Mouse (Mus musculus) myocyte (in vitro differentiated cells): ENCODE measurements around the gene Lsm4. TPM values are rescaled to one million over a fixed set of nuclear protein-coding genes. Genes with fewer than 3 reads are reported as not detected.

Source experiments
- H3K27me3 ChIP-seq: one replicate; pipeline ENCODE4 v1.6.1; 2011; ENCODE audit not compliant: control insufficient read depth, insufficient read depth, insufficient read length
- H3K36me3 ChIP-seq: one replicate; pipeline ENCODE4 v1.6.1; 2011; ENCODE audit not compliant: control insufficient read depth, insufficient read depth
- H3K4me2 ChIP-seq: one replicate; pipeline ENCODE4 v1.6.1; 2011; ENCODE audit warnings: low read depth, control low read depth
- H3K4me3 ChIP-seq: one replicate; pipeline ENCODE4 v1.5.1; 2011; ENCODE audit warnings: mild to moderate bottlenecking, control low read depth, moderate library complexity
- H3K79me2 ChIP-seq: one replicate; pipeline ENCODE4 v1.6.1; 2011; ENCODE audit not compliant: control insufficient read depth, insufficient read depth
- H3ac ChIP-seq: one replicate; pipeline ENCODE4 v1.6.1; 2011; ENCODE audit not compliant: control insufficient read depth, insufficient read length
- CEBPB ChIP-seq: IDR thresholded peaks from 2 replicates; pipeline ENCODE4 v1.6.1; 2011; ENCODE audit warnings: mild to moderate bottlenecking, moderate library complexity; ENCODE audit not compliant: poor library complexity, insufficient read depth, severe bottlenecking
- E2F4 ChIP-seq: IDR thresholded peaks from one replicate; pipeline ENCODE4 v1.6.1; 2011; ENCODE audit warnings: mild to moderate bottlenecking, control low read depth, moderate library complexity; ENCODE audit not compliant: insufficient read depth
- MAX ChIP-seq: IDR thresholded peaks from one replicate; pipeline ENCODE4 v1.6.1; 2011; ENCODE audit warnings: low read depth, mild to moderate bottlenecking, control low read depth
- MYOD1 ChIP-seq, 3 experiments: IDR thresholded peaks; one replicate each; pipeline ENCODE4 v1.6.1; 2011; ENCODE audit warnings: control low read depth in 2 of 3, low read depth in 2 of 3, mild to moderate bottlenecking in 2 of 3, moderate library complexity in 1 of 3; ENCODE audit not compliant: insufficient read length in 2 of 3, control insufficient read depth in 1 of 3
- MYOG ChIP-seq, 3 experiments: IDR thresholded peaks; one replicate each; pipeline ENCODE4 v1.6.1; 2011; ENCODE audit warnings: control low read depth in 2 of 3, low read depth in 2 of 3, mild to moderate bottlenecking in 2 of 3; ENCODE audit not compliant: insufficient read length in 2 of 3, control insufficient read depth in 1 of 3, insufficient read depth in 1 of 3
- POLR2A ChIP-seq: IDR thresholded peaks from one replicate; pipeline ENCODE4 v1.6.1; 2011; ENCODE audit warnings: low read depth, mild to moderate bottlenecking, control low read depth, moderate library complexity; ENCODE audit not compliant: insufficient read length
- POLR2AphosphoS2 ChIP-seq: IDR thresholded peaks from one replicate; pipeline ENCODE4 v1.6.1; 2011; ENCODE audit warnings: low read depth, control low read depth; ENCODE audit not compliant: insufficient read length
- REST ChIP-seq: IDR thresholded peaks from one replicate; pipeline ENCODE4 v1.6.1; 2011; ENCODE audit warnings: mild to moderate bottlenecking, control low read depth, moderate library complexity; ENCODE audit not compliant: insufficient read depth, insufficient read length
- SRF ChIP-seq: IDR thresholded peaks from one replicate; pipeline ENCODE4 v1.6.1; 2011; ENCODE audit warnings: low read depth; ENCODE audit not compliant: control insufficient read depth, insufficient read length
- TCF12 ChIP-seq: IDR thresholded peaks from one replicate; pipeline ENCODE4 v1.6.1; 2011; ENCODE audit warnings: mild to moderate bottlenecking, control low read depth; ENCODE audit not compliant: poor library complexity, insufficient read depth, severe bottlenecking
- TCF3 ChIP-seq: IDR thresholded peaks from one replicate; pipeline ENCODE4 v1.6.1; 2011; ENCODE audit warnings: low read depth, control low read depth; ENCODE audit not compliant: insufficient read length
- USF1 ChIP-seq: IDR thresholded peaks from one replicate; pipeline ENCODE4 v1.6.1; 2011; ENCODE audit warnings: low read depth, mild to moderate bottlenecking, control low read depth, moderate library complexity
- polyA plus RNA-seq: library from polyadenylated mRNA; unstranded; fragments of >200 nt; fragmentation: generic; extraction: Trizol; gene quantifications from one replicate; pipeline ENCODE4 v1.2.1, GENCODE M21; 2012; ENCODE audit warnings: missing spikeins

Lsm4 gene
- polyA plus RNA-seq, 1 experiment: 178 TPM

DNA sequence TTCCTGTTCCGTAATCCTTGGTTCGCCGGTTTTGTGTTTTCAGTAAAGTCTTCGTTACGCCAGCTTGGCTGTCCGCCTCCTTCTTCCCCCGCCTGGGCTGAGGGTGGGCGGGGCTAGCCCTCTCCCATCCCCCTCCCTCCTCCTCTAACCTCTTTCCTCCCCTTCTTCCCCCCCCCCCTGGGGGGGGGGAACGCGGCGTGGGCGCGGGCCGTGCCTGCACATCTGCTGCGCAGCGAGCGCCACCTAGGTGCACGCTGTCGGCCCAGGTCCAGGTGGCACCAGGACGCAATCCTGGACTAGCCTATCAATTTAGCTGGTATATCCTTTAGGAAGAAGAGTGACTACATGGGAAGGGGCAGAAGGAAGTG lies 27.5 kb downstream of the Lsm4 start:
- H3ac ChIP-seq: peak overlapping the region; percentile 68
- TF ChIP-seq SRF: no peak
- TF ChIP-seq TCF3: peak; percentile 50
- TF ChIP-seq MYOD1 (IDR thresholded peaks at IDR 0.05; ENCODE audit: control insufficient read depth in 1 of 3, insufficient read length in 2 of 3, low read depth in 2 of 3): peak in 2 of 3 experiments; percentile 68 to 83
- TF ChIP-seq E2F4: no peak
- TF ChIP-seq REST: no peak
- TF ChIP-seq POLR2A: peak; percentile 68
- TF ChIP-seq MAX: no peak
- TF ChIP-seq CEBPB: no peak
- TF ChIP-seq MYOG (IDR thresholded peaks at IDR 0.05; ENCODE audit: control insufficient read depth in 1 of 3, insufficient read depth in 1 of 3, insufficient read length in 2 of 3, low read depth in 2 of 3): peak in 2 of 3 experiments; percentile 79 to 83
- peak; percentile 84 for TF ChIP-seq POLR2AphosphoS2
- TF ChIP-seq USF1: no peak
- H3K4me3 ChIP-seq: peak overlapping the region; percentile 94
- peaks cover 20% of the 10 kb centered on the region for H3K79me2 ChIP-seq
- H3K27me3 ChIP-seq: no peaks in the 10 kb centered on the region
- no peaks in the 10 kb centered on the region for H3K36me3 ChIP-seq
- H3K4me2 ChIP-seq: peak overlapping the region; percentile 89

GRCm38 (mm10) chr8:70701048-70701981 lies 28.3 kb downstream of the Lsm4 start:
- Histone ChIP-seq H3ac (no peak overlapping the region), H3K4me2 (peak overlapping the region; percentile 89)
- TF ChIP-seq REST: no peak
- peak; percentile 50 for TF ChIP-seq POLR2A
- peak; percentile 24 to 85 (median 52) for TF ChIP-seq MYOG (IDR thresholded peaks at IDR 0.05; ENCODE audit: control insufficient read depth in 1 of 3, insufficient read depth in 1 of 3, insufficient read length in 2 of 3, low read depth in 2 of 3)
- TF ChIP-seq TCF3: no peak
- TF ChIP-seq USF1: no peak
- peak; percentile 26 for TF ChIP-seq POLR2AphosphoS2
- no peak for TF ChIP-seq SRF
- TF ChIP-seq MYOD1 (IDR thresholded peaks at IDR 0.05; ENCODE audit: control insufficient read depth in 1 of 3, insufficient read length in 2 of 3, low read depth in 2 of 3): peak in 2 of 3 experiments; percentile 45 to 79
- TF ChIP-seq CEBPB: no peak

DNA sequence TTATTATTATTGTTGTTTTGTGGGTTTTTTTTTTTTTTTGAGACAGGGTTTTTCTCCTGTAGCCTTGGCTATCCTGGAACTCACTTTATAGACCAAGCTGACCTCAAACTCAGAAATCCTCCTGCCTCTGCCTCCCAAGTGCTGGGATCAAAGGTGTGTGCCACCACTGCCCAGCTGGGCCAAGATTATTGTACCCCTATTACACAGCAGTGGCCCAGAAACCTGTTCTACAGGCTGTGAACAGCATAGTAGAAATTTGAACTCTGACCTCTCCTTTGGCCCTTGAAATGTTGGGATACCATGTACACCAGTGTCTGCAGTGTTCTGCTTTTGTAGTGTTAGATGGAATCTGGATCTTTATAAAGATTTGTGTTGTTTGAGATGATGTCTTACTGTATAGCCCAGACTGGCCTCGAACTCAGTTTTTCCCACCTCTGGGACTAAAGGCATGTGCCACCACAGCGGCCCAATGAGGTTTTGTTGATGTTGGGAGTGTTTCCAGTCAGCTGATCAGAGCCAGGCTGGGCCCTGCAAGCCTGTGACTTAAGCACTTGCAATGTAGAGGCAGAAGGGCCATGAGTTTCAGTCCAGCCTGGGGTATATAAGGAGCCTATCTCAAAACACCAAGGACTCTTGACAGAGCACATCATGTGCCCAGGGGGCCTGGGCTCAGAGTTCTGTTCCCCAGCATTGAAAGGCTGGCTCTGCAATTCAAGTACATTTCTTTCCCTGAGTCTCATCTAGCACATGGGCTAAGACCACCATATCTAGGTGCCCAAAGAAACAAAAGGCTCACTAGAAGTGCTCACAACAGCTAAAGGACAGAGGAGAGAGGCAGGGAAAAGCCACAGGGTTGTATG lies 29.2 kb downstream of the Lsm4 start:
- H3K4me3 ChIP-seq: peak overlapping the region; percentile 94
- peak overlapping the region; percentile 89 for H3K4me2 ChIP-seq

More at GRCm38 (mm10) chr8:70701048-70701981, 28.3 kb downstream of the Lsm4 start:
- H3K36me3 ChIP-seq: no peaks in the 10 kb centered on the region
- H3K79me2 ChIP-seq: peaks cover 20% of the 10 kb centered on the region
- peak overlapping the region; percentile 94 for H3K4me3 ChIP-seq
- H3K27me3 ChIP-seq: no peaks in the 10 kb centered on the region

GRCm38 (mm10) chr8:70702842-70703182 lies 29.8 kb downstream of the Lsm4 start:
- Histone ChIP-seq H3K4me3 (peak overlapping the region; percentile 94), H3K4me2 (peak overlapping the region; percentile 89), H3K36me3 (no peaks in the 10 kb centered on the region), H3ac (no peak overlapping the region), H3K27me3 (no peaks in the 10 kb centered on the region), H3K79me2 (peaks cover 20% of the 10 kb centered on the region)
- TF ChIP-seq MYOD1 (IDR thresholded peaks at IDR 0.05; ENCODE audit: control insufficient read depth in 1 of 3, insufficient read length in 2 of 3, low read depth in 2 of 3): no peak
- TF ChIP-seq MYOG (IDR thresholded peaks at IDR 0.05; ENCODE audit: control insufficient read depth in 1 of 3, insufficient read depth in 1 of 3, insufficient read length in 2 of 3, low read depth in 2 of 3): peak in 1 of 3 experiments; percentile 4
- no peak for TF ChIP-seq POLR2A
- no peak for TF ChIP-seq USF1
- TF ChIP-seq TCF3: no peak
- TF ChIP-seq E2F4: no peak
- TF ChIP-seq POLR2AphosphoS2: peak; percentile 83
- no peak for TF ChIP-seq TCF12
- TF ChIP-seq CEBPB: no peak
- no peak for TF ChIP-seq REST
- no peak for TF ChIP-seq MAX

More for the DNA sequence above, 29.2 kb downstream of the Lsm4 start:
- peak; percentile 28 for TF ChIP-seq POLR2AphosphoS2
- TF ChIP-seq USF1: peak; percentile 56
- TF ChIP-seq MAX: no peak
- no peak for TF ChIP-seq POLR2A
- no peak for TF ChIP-seq CEBPB
- TF ChIP-seq MYOD1 (IDR thresholded peaks at IDR 0.05; ENCODE audit: control insufficient read depth in 1 of 3, insufficient read length in 2 of 3, low read depth in 2 of 3): no peak
- no peak for TF ChIP-seq MYOG (IDR thresholded peaks at IDR 0.05; ENCODE audit: control insufficient read depth in 1 of 3, insufficient read depth in 1 of 3, insufficient read length in 2 of 3, low read depth in 2 of 3)
- H3K36me3 ChIP-seq: no peaks in the 10 kb centered on the region
- peaks cover 20% of the 10 kb centered on the region for H3K79me2 ChIP-seq
- no peaks in the 10 kb centered on the region for H3K27me3 ChIP-seq
- no peak overlapping the region for H3ac ChIP-seq
